Mouse (Mus musculus): ENCODE measurements around the gene Npcd. TPM values are rescaled to one million over a fixed set of nuclear protein-coding genes. Genes with fewer than 3 reads are reported as not detected.
A peak's percentile ranks its signal among the peaks of the same experiment; 100 is the strongest.

The Npcd gene
- polyA plus RNA-seq (2015; fragmentation: Nextera tagmentation; extraction: Ambion mirVana): 0.32 TPM in 1 of 2 replicates, not detected in the other

DNA sequence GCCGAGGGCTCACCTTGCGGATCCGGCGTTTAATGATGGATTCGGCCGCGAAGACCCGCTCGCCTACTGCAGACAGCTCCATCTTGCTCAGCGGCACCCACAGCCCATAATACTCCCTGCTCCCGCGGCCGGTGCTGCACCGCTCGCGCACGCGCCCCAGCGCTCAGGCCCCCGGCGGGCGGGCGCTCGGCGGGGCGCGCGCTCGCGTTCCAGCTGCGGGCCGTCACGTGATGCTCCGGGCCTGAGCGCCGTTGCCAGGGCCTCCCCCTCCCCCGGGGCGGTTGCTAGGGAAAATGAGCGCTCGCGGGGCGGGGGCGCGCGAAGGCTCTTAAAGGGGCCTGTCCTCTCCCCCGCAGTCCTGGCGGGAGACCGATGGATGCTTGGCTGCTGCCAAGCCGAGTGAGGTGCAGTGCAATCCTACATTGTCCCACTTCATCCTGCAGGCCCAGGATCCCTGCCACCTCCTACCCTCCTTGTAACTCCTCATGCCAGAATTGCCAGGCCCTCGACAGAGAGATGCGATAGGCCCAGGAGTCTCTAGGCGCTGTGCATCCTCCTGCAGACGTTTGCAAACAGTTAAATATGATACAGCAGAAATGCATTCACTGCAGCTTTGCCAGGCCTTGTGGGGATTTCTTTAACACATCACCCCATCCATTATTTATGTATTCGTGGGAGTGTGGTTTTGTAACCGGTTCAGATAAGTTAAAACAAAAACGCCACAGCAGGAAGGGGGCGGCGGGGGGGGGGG is at the start of gene Npcd, which contains the start of gene Cbx6:
Gene Npcd (minus strand): TSS at position 108 of the 751 bp plus-strand sequence.
Gene Cbx6 (minus strand): TSS at position 559 of the 751 bp plus-strand sequence.
- Histone ChIP-seq H3K27ac (peak within 1 kb of the TSS; percentile 97), H3K4me3 (peak within 1 kb of the TSS; percentile 77), H3K36me3 (peaks cover 12% of the 10 kb centered on the region; the same call in 1 of the 2 replicates), H3K27me3 (no peaks in the 10 kb centered on the region), H3K9ac (peak within 1 kb of the TSS; percentile 82), H3K9me3 (no peaks in the 10 kb centered on the region), H3K4me1 (peaks cover 49% of the 10 kb centered on the region), H3K4me2 (peak within 1 kb of the TSS; percentile 74)
- under 1% methylated on average over 55 of the region's 58 CpGs for WGBS
- peak; percentile 87 for ATAC-seq (ENCODE audit: insufficient number of reproducible peaks, low FRiP score, low TSS enrichment, low read depth)

DNA sequence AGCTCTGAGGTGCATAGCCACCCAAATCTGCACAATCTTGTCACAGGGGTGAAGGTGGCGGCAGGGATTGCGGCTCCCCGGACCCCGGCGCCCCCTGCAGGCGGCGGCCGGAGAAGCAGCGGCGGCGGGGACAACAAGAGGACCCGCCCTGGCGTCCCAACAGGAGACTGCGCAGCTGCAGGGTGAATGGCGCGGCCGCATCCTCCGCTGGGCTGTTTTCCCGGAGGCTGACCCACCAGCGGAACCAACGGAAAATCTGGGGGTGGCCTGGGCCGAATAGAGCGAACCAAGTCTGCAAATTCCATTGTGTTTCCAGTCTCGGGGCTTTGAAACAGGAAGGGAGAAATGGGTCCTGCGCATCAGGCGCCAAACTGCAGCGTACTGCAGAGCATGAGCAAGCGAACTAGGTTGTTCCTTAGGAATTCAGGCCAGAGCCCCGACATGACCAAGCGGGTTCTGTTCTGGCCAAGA is 49.4 kb upstream of the Npcd start:
- Histone ChIP-seq H3K9me3 (no peaks in the 10 kb centered on the region), H3K27ac (peak overlapping the region; percentile 84), H3K36me3 (no peaks in the 10 kb centered on the region), H3K4me2 (peak overlapping the region; percentile 57), H3K4me1 (peaks cover 26% of the 10 kb centered on the region), H3K27me3 (no peaks in the 10 kb centered on the region), H3K4me3 (peak overlapping the region; percentile 50), H3K9ac (peak overlapping the region; percentile 27; the same call in 1 of the 2 replicates)
- peak; percentile 86 for ATAC-seq (ENCODE audit: insufficient number of reproducible peaks, low FRiP score, low TSS enrichment, low read depth)
- WGBS: under 1% methylated on average over 30 of the region's 30 CpGs

GRCm38 (mm10) chr15:79882623-79883267 is 48.7 kb upstream of the Npcd start:
- Histone ChIP-seq H3K9ac (no peak overlapping the region), H3K4me1 (peaks cover 26% of the 10 kb centered on the region), H3K4me3 (peak overlapping the region; percentile 50), H3K27me3 (no peaks in the 10 kb centered on the region), H3K27ac (peak overlapping the region; percentile 84), H3K4me2 (peak overlapping the region; percentile 57), H3K9me3 (no peaks in the 10 kb centered on the region), H3K36me3 (no peaks in the 10 kb centered on the region)
- ATAC-seq (ENCODE audit: insufficient number of reproducible peaks, low FRiP score, low TSS enrichment, low read depth): no peak
- WGBS: 24% methylated on average over 19 of the region's 19 CpGs

DNA sequence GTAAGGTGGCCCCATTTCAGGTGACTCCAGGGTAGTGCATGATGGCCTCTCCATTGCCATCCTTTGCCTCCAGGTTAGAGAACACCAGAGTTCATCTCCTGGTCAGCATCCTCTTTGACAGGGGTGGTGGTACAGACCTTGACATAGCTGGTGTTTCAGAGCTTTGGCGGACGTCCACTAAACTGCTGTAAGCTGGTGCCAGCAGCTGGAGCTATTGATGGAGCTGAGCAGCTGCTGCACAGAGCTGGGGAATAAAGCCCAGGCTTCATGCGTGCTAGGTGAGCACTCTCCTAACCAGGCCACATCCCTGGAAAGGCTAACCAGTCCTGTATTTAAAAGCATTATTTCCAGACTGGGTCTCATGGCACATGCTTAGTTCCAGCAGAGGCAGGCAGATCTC is 46.4 kb upstream of the Npcd start:
- Histone ChIP-seq H3K9ac (no peak overlapping the region), H3K27ac (no peak overlapping the region), H3K4me2 (no peak overlapping the region), H3K4me1 (peaks cover 26% of the 10 kb centered on the region), H3K27me3 (no peaks in the 10 kb centered on the region), H3K4me3 (no peak overlapping the region), H3K9me3 (no peaks in the 10 kb centered on the region), H3K36me3 (no peaks in the 10 kb centered on the region)
- no peak for ATAC-seq (ENCODE audit: insufficient number of reproducible peaks, low FRiP score, low TSS enrichment, low read depth)
- WGBS: 66% methylated on average over 3 of the region's 3 CpGs

DNA sequence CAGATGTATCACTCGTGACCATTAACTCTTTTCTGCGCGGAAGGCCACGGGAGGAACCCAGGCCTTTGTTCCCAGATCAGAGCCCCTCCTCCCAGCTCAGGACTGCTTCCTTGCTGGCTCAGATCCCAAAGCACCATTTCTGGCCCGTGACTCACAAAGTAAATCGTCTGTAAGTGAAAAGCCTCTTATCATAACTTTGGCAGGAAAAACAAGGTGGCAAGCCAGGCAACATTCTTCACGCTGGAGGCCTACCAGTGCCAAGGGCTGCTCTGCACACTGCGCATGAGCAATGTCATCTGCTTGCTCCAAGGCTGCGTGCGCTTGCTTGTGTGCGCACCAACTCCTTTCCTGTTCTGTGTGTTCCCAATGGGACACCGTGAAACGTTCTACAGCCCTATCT is 45.3 kb upstream of the Npcd start:
- Histone ChIP-seq H3K9me3 (no peaks in the 10 kb centered on the region), H3K27ac (peak overlapping the region; percentile 78), H3K4me3 (no peak overlapping the region), H3K9ac (no peak overlapping the region), H3K4me2 (peak overlapping the region; percentile 13; the same call in 1 of the 2 replicates), H3K36me3 (no peaks in the 10 kb centered on the region), H3K4me1 (peaks cover 26% of the 10 kb centered on the region), H3K27me3 (no peaks in the 10 kb centered on the region)
- ATAC-seq (ENCODE audit: insufficient number of reproducible peaks, low FRiP score, low TSS enrichment, low read depth): peak; percentile 55; the same call in 1 of the 2 replicates
- WGBS: 28% methylated on average over 13 of the region's 13 CpGs

DNA sequence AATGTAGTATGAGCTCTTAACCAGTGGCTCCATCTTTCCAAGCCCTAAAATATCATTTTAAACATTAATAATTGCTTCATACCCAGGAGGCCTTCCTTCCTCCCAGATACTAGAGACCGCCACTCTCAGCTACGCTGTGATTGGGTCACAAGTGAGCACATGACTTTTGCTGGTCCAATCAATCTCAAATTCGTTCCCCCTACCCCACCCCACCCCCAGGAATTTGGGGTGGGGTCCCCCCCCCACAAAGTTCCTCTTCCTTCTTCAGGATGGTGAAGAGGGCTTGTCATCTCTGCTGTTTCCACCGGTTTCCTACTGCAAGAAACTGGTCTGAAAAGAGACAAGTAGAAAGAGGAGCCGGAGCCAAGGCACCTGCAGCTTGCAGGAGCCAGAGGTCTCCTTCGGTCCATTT is 44.7 kb upstream of the Npcd start:
- no peak overlapping the region for H3K4me3 ChIP-seq
- ATAC-seq (ENCODE audit: insufficient number of reproducible peaks, low FRiP score, low TSS enrichment, low read depth): no peak
- H3K4me1 ChIP-seq: peaks cover 26% of the 10 kb centered on the region
- H3K9ac ChIP-seq: no peak overlapping the region
- peak overlapping the region; percentile 78 for H3K27ac ChIP-seq
- no peaks in the 10 kb centered on the region for H3K36me3 ChIP-seq
- H3K27me3 ChIP-seq: no peaks in the 10 kb centered on the region
- WGBS: 68% methylated on average over 6 of the region's 6 CpGs
- H3K4me2 ChIP-seq: peak overlapping the region; percentile 13; the same call in 1 of the 2 replicates
- H3K9me3 ChIP-seq: no peaks in the 10 kb centered on the region

DNA sequence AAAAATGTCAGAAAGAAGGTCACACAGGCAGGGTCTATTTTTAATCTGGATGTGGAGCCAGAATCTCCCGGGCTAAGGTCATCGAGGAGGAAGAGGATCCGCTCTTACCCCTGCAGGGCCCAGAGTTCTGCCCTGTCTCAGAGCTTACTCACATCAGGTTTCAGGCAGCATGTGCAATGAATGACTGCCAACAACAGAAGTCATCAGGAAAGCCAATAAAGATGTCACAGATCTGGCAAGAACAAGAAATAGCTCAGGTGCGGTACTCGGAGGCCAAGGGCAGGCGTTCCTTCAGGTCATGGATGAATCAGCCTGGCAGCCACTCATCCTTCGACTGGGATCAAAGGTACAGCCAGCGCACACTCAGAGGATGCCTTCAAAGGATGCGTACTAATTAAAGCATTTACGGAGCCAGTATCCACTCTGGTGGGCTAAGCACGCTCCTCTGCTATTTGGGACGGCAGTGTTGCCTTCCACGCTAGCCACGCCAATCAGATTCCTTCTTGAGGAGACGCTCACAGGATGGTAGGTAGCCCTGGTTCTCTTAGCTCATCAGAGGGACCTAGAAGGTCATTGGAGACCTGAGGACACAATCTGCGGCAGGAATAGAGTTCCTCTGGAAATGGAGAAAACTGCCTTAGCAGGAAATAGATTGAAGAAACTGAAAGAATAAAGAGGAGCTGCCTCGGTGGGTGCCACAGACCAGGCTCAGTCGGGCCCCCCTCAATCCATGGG is 41.4 kb upstream of the Npcd start:
- Histone ChIP-seq H3K4me1 (peaks cover 14% of the 10 kb centered on the region), H3K9ac (no peak overlapping the region), H3K4me3 (no peak overlapping the region), H3K27ac (no peak overlapping the region), H3K9me3 (no peaks in the 10 kb centered on the region), H3K4me2 (no peak overlapping the region), H3K36me3 (no peaks in the 10 kb centered on the region), H3K27me3 (no peaks in the 10 kb centered on the region)
- no peak for ATAC-seq (ENCODE audit: insufficient number of reproducible peaks, low FRiP score, low TSS enrichment, low read depth)
- 72% methylated on average over 18 of the region's 18 CpGs for WGBS

GRCm38 (mm10) chr15:79873995-79874394 is 40.0 kb upstream of the Npcd start:
- H3K9ac ChIP-seq: no peak overlapping the region
- peaks cover 3% of the 10 kb centered on the region for H3K4me1 ChIP-seq
- no peak overlapping the region for H3K4me3 ChIP-seq
- H3K27me3 ChIP-seq: no peaks in the 10 kb centered on the region
- WGBS: 62% methylated on average over 2 of the region's 2 CpGs
- no peaks in the 10 kb centered on the region for H3K36me3 ChIP-seq
- no peak overlapping the region for H3K4me2 ChIP-seq
- H3K27ac ChIP-seq: no peak overlapping the region
- no peaks in the 10 kb centered on the region for H3K9me3 ChIP-seq
- no peak for ATAC-seq (ENCODE audit: insufficient number of reproducible peaks, low FRiP score, low TSS enrichment, low read depth)

GRCm38 (mm10) chr15:79873545-79873944 is 39.5 kb upstream of the Npcd start:
- no peak for ATAC-seq (ENCODE audit: insufficient number of reproducible peaks, low FRiP score, low TSS enrichment, low read depth)
- Histone ChIP-seq H3K27ac (no peak overlapping the region), H3K4me3 (no peak overlapping the region), H3K4me2 (no peak overlapping the region), H3K36me3 (no peaks in the 10 kb centered on the region), H3K27me3 (no peaks in the 10 kb centered on the region), H3K4me1 (no peaks in the 10 kb centered on the region), H3K9me3 (no peaks in the 10 kb centered on the region), H3K9ac (no peak overlapping the region)
- WGBS: 86% methylated on average over 8 of the region's 8 CpGs

DNA sequence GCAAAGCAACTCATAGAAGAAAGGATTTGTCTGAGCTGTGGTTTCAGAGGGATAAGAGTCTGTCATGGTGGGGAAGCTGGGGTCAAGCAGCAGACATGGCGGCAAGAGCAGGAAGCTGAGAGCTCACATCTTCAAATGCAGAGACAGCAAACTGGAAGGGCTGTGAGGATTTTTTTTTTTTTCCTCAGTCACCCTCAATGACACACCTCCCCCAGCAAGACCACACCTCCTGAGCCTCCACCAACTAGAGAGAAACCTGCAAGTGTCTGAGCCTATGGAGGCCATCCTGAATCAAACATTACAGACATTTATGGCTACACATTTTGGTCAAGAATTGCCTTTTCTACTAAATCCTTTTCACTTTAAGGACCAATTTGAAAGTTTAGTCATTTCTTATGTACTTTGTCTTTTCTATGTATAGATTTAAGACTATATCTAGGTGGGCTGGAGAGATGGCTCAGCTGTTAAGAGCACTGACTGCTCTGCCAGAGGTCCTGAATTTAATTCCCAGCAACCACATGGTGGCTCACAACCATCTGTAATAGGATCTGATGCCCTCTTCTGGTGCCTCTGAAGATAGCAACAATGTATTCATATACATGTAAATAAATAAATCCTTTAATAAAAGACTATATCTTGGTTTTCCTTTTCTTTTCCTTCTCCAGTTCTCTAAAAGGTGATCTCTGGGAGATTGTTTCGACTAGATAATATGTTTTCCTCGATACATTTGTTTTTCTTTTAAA is 33.4 kb upstream of the Npcd start:
- H3K36me3 ChIP-seq: no peaks in the 10 kb centered on the region
- ATAC-seq (ENCODE audit: insufficient number of reproducible peaks, low FRiP score, low TSS enrichment, low read depth): no peak
- H3K4me3 ChIP-seq: no peak overlapping the region
- H3K4me1 ChIP-seq: no peaks in the 10 kb centered on the region
- H3K27ac ChIP-seq: no peak overlapping the region
- H3K9ac ChIP-seq: no peak overlapping the region
- H3K27me3 ChIP-seq: no peaks in the 10 kb centered on the region
- WGBS: 80% methylated on average over 3 of the region's 3 CpGs
- no peak overlapping the region for H3K4me2 ChIP-seq
- no peaks in the 10 kb centered on the region for H3K9me3 ChIP-seq

- no peak overlapping the region for H3K9ac ChIP-seq
- no peak overlapping the region for H3K4me3 ChIP-seq
- no peaks in the 10 kb centered on the region for H3K27me3 ChIP-seq
- 0 out of 2 replicates have a peak, but pooled peaks cover 5% of the 10 kb centered on the region for H3K4me1 ChIP-seq
- no peaks in the 10 kb centered on the region for H3K36me3 ChIP-seq
- ATAC-seq (ENCODE audit: insufficient number of reproducible peaks, low FRiP score, low TSS enrichment, low read depth): no peak
- no peaks in the 10 kb centered on the region for H3K9me3 ChIP-seq
- 84% methylated on average over 9 of the region's 9 CpGs for WGBS
- H3K4me2 ChIP-seq: no peak overlapping the region
- no peak overlapping the region for H3K27ac ChIP-seq
Measured at GRCm38 (mm10) chr15:79859821-79860220, 25.8 kb upstream of the Npcd start.

All from limb, embryonic 15.5 days (tissue).